Mouse (Mus musculus): ENCODE data around the gene Dnm3. TPM values are rescaled to one million over a fixed set of nuclear protein-coding genes. Genes with fewer than 3 reads are reported as not detected.
A peak's percentile ranks its signal among the peaks of the same experiment; 100 is the strongest.

Dnm3 gene
- polyA plus RNA-seq (2015; fragmentation: Nextera tagmentation; extraction: Ambion mirVana), result 47.8 and 48.5 TPM in 2 replicates

GRCm38 (mm10) chr1:162477246-162478209, at the start of gene Dnm3:
Gene Dnm3, minus strand, starts transcription at chr1:162478034.
- H3K4me2 ChIP-seq, result peak within 1 kb of the TSS; percentile 71
- H3K9me3 ChIP-seq, result no peaks in the 10 kb centered on the region
- H3K9ac ChIP-seq, result peak within 1 kb of the TSS; percentile 89
- under 1% methylated on average over 56 of the region's 56 CpGs for whole genome bisulfite sequencing
- peak; percentile 98 for ATAC-seq (ENCODE audit: low FRiP score)
- peak within 1 kb of the TSS; percentile 82 for H3K4me3 ChIP-seq
- H3K27ac ChIP-seq, result peak within 1 kb of the TSS; percentile 90
- no peaks in the 10 kb centered on the region for H3K36me3 ChIP-seq
- H3K27me3 ChIP-seq, result no peaks in the 10 kb centered on the region
- peaks cover 13% of the 10 kb centered on the region; the same call in 1 of the 2 replicates for H3K4me1 ChIP-seq (replicated peaks)

GRCm38 (mm10) chr1:162515116-162515515, 37.3 kb upstream of the Dnm3 start:
- WGBS, result 90% methylated on average over 1 of the region's 1 CpGs
- no peak overlapping the region for H3K4me3 ChIP-seq

GRCm38 (mm10) chr1:162510013-162510356, 32.2 kb upstream of the Dnm3 start:
- Histone ChIP-seq H3K4me1 (replicated peaks) (no peaks in the 10 kb centered on the region), H3K4me2 (no peak overlapping the region), H3K9me3 (no peaks in the 10 kb centered on the region), H3K36me3 (no peaks in the 10 kb centered on the region), H3K27ac (no peak overlapping the region), H3K27me3 (no peaks in the 10 kb centered on the region), H3K9ac (no peak overlapping the region), H3K4me3 (no peak overlapping the region)
- no peak for ATAC-seq (ENCODE audit: low FRiP score)
- 89% methylated on average over 2 of the region's 2 CpGs for WGBS

More at GRCm38 (mm10) chr1:162515116-162515515, 37.3 kb upstream of the Dnm3 start:
- H3K4me2 ChIP-seq, result no peak overlapping the region
- no peak overlapping the region for H3K27ac ChIP-seq
- H3K4me1 ChIP-seq (replicated peaks), result no peaks in the 10 kb centered on the region
- H3K9me3 ChIP-seq, result no peaks in the 10 kb centered on the region
- H3K9ac ChIP-seq, result no peak overlapping the region
- H3K36me3 ChIP-seq, result no peaks in the 10 kb centered on the region
- H3K27me3 ChIP-seq, result no peaks in the 10 kb centered on the region
- no peak for ATAC-seq (ENCODE audit: low FRiP score)

GRCm38 (mm10) chr1:162509329-162510012, 31.6 kb upstream of the Dnm3 start:
- H3K9me3 ChIP-seq, result no peaks in the 10 kb centered on the region
- H3K36me3 ChIP-seq, result no peaks in the 10 kb centered on the region
- 0 out of 2 replicates have a peak, but pooled peaks have one; percentile 43 for ATAC-seq (ENCODE audit: low FRiP score)
- no peak overlapping the region for H3K4me2 ChIP-seq
- H3K9ac ChIP-seq, result no peak overlapping the region
- 60% methylated on average over 12 of the region's 12 CpGs for WGBS
- H3K4me1 ChIP-seq (replicated peaks), result no peaks in the 10 kb centered on the region
- H3K4me3 ChIP-seq, result no peak overlapping the region
- H3K27me3 ChIP-seq, result no peaks in the 10 kb centered on the region
- H3K27ac ChIP-seq, result no peak overlapping the region

- Histone ChIP-seq H3K27ac (no peak overlapping the region), H3K4me3 (no peak overlapping the region), H3K36me3 (no peaks in the 10 kb centered on the region), H3K27me3 (no peaks in the 10 kb centered on the region), H3K9me3 (no peaks in the 10 kb centered on the region), H3K4me2 (no peak overlapping the region), H3K9ac (no peak overlapping the region), H3K4me1 (replicated peaks) (no peaks in the 10 kb centered on the region)
- WGBS, result 82% methylated on average over 4 of the region's 4 CpGs
- no peak for ATAC-seq (ENCODE audit: low FRiP score)
Observed at GRCm38 (mm10) chr1:162508211-162509005, 30.6 kb upstream of the Dnm3 start.

- no peak overlapping the region for H3K9ac ChIP-seq
- H3K27me3 ChIP-seq, result no peaks in the 10 kb centered on the region
- 92% methylated on average over 4 of the region's 4 CpGs for WGBS
- H3K36me3 ChIP-seq, result no peaks in the 10 kb centered on the region
- H3K27ac ChIP-seq, result no peak overlapping the region
- H3K4me2 ChIP-seq, result no peak overlapping the region
- no peak for ATAC-seq (ENCODE audit: low FRiP score)
- H3K9me3 ChIP-seq, result no peaks in the 10 kb centered on the region
- H3K4me1 ChIP-seq (replicated peaks), result no peaks in the 10 kb centered on the region
- H3K4me3 ChIP-seq, result no peak overlapping the region
Observed at GRCm38 (mm10) chr1:162506516-162506915, 28.7 kb upstream of the Dnm3 start.

- Histone ChIP-seq H3K4me1 (replicated peaks) (no peaks in the 10 kb centered on the region), H3K9ac (no peak overlapping the region), H3K27me3 (no peaks in the 10 kb centered on the region), H3K9me3 (no peaks in the 10 kb centered on the region), H3K4me2 (no peak overlapping the region), H3K4me3 (no peak overlapping the region), H3K36me3 (no peaks in the 10 kb centered on the region), H3K27ac (no peak overlapping the region)
- 87% methylated on average over 6 of the region's 6 CpGs for WGBS
- no peak for ATAC-seq (ENCODE audit: low FRiP score)
Observed at GRCm38 (mm10) chr1:162505649-162506048, 27.8 kb upstream of the Dnm3 start.

- peak overlapping the region; percentile 82 for H3K4me3 ChIP-seq
- peak; percentile 30 for ATAC-seq (ENCODE audit: low FRiP score)
- no peaks in the 10 kb centered on the region for H3K36me3 ChIP-seq
- WGBS, result under 1% methylated on average over 19 of the region's 19 CpGs
- H3K4me1 ChIP-seq (replicated peaks), result peaks cover 13% of the 10 kb centered on the region; the same call in 1 of the 2 replicates
- peak overlapping the region; percentile 90; the same call in 1 of the 2 replicates for H3K27ac ChIP-seq
- H3K9ac ChIP-seq, result peak overlapping the region; percentile 89
- no peaks in the 10 kb centered on the region for H3K9me3 ChIP-seq
- no peaks in the 10 kb centered on the region for H3K27me3 ChIP-seq
- peak overlapping the region; percentile 71 for H3K4me2 ChIP-seq
Observed at GRCm38 (mm10) chr1:162476531-162477080, 1.2 kb downstream of the Dnm3 start.

- no peaks in the 10 kb centered on the region for H3K9me3 ChIP-seq
- no peak overlapping the region for H3K9ac ChIP-seq
- H3K4me1 ChIP-seq (replicated peaks), result peaks cover 9% of the 10 kb centered on the region; the same call in 1 of the 2 replicates
- no peak for ATAC-seq (ENCODE audit: low FRiP score)
- H3K36me3 ChIP-seq, result no peaks in the 10 kb centered on the region
- WGBS, result 80% methylated on average over 1 of the region's 1 CpGs
- H3K27me3 ChIP-seq, result no peaks in the 10 kb centered on the region
- no peak overlapping the region for H3K27ac ChIP-seq
- no peak overlapping the region for H3K4me3 ChIP-seq
- no peak overlapping the region for H3K4me2 ChIP-seq
Observed at GRCm38 (mm10) chr1:162472949-162473348, 4.9 kb downstream of the Dnm3 start.

GRCm38 (mm10) chr1:162471089-162471488, 6.7 kb downstream of the Dnm3 start:
- no peak overlapping the region for H3K27ac ChIP-seq
- H3K36me3 ChIP-seq, result no peaks in the 10 kb centered on the region
- no peak overlapping the region for H3K4me3 ChIP-seq
- H3K4me1 ChIP-seq (replicated peaks), result peaks cover 9% of the 10 kb centered on the region; the same call in 1 of the 2 replicates
- no peaks in the 10 kb centered on the region for H3K27me3 ChIP-seq
- H3K4me2 ChIP-seq, result no peak overlapping the region
- no peak overlapping the region for H3K9ac ChIP-seq
- no peaks in the 10 kb centered on the region for H3K9me3 ChIP-seq
- no peak for ATAC-seq (ENCODE audit: low FRiP score)

GRCm38 (mm10) chr1:162469752-162470280, 8.0 kb downstream of the Dnm3 start:
- no peaks in the 10 kb centered on the region for H3K9me3 ChIP-seq
- ATAC-seq (ENCODE audit: low FRiP score), result no peak
- WGBS, result 51% methylated on average over 2 of the region's 2 CpGs

More at GRCm38 (mm10) chr1:162469752-162470280, 8.0 kb downstream of the Dnm3 start:
- Histone ChIP-seq H3K27me3 (no peaks in the 10 kb centered on the region), H3K9ac (no peak overlapping the region), H3K4me2 (no peak overlapping the region), H3K4me3 (no peak overlapping the region), H3K27ac (no peak overlapping the region), H3K36me3 (no peaks in the 10 kb centered on the region), H3K4me1 (replicated peaks) (0 out of 2 replicates have a peak, but pooled peaks cover 6% of the 10 kb centered on the region)
